Mouse (Mus musculus): ENCODE results near the gene Fbln1. TPM values are rescaled to one million over a fixed set of nuclear protein-coding genes. Genes with fewer than 3 reads are reported as not detected.

The Fbln1 gene
- total RNA-seq, 2 experiments from 2014 or later: 11.4 to 14.4 TPM

DNA sequence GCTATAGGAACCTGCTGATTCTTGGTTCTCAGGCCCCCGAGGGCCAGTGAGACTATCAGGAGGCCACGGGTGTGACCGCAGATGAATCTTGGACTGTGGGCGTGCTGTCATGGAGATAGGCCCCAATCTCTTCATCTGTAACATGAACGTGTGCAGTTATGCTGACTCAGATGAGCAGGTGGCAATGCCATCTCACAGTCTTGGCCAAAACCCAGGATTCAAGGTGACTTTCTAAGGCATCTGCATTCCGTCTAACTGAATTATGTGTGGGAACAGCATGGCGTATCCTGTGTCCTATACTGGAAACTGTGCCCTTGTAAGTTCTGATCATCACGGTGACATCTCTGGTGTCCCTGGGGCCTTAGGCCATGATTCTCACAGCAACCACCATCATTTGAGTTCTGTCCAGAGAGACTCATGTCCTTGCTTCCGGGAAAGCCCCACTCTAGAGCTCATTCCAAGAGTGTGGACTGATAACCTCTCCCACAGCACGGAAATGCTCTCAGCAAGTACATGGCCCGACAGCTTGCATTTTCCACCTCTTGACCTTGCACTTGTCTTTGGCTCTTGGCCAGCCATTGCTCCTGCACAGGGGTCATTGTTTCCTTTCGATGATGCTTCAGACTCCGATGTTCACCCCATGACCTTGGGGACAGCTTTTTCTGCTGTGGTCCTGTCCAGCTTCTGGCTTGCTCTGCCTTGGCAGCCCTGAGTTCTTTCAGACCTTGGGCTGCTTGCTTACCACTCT is 38.8 kb downstream of the Fbln1 start:
- no peak overlapping the region for H3K4me3 ChIP-seq
- no peak for DNase-seq (ENCODE audit: extremely low spot score in 1 of 2, low spot score in 2 of 2)
- intact Hi-C loops (cut with DNase I): no loop called here
- TF ChIP-seq CTCF (IDR thresholded peaks at IDR 0.05): no peak
- no peak overlapping the region for H3K27ac ChIP-seq

- no peak for DNase-seq (ENCODE audit: extremely low spot score in 1 of 2, low spot score in 2 of 2)
- TF ChIP-seq CTCF (IDR thresholded peaks at IDR 0.05): no peak
- no peak overlapping the region for H3K4me3 ChIP-seq
- intact Hi-C loops (cut with DNase I): no loop called here
- H3K27ac ChIP-seq: no peak overlapping the region
These were observed 39.7 kb downstream of the Fbln1 start for GRCm38 (mm10) chr15:85245241-85246010.

GRCm38 (mm10) chr15:85246016-85246415 is 40.3 kb downstream of the Fbln1 start:
- TF ChIP-seq CTCF (IDR thresholded peaks at IDR 0.05): no peak
- Histone ChIP-seq H3K27ac (no peak overlapping the region), H3K4me3 (no peak overlapping the region)
- intact Hi-C loops (cut with DNase I): no loop called here
- no peak for DNase-seq (ENCODE audit: extremely low spot score in 1 of 2, low spot score in 2 of 2)

GRCm38 (mm10) chr15:85246936-85247335 is 41.2 kb downstream of the Fbln1 start:
- Histone ChIP-seq H3K4me3 (no peak overlapping the region), H3K27ac (no peak overlapping the region)
- TF ChIP-seq CTCF (IDR thresholded peaks at IDR 0.05): no peak
- intact Hi-C loops (cut with DNase I): no loop called here
- DNase-seq (ENCODE audit: extremely low spot score in 1 of 2, low spot score in 2 of 2): no peak

GRCm38 (mm10) chr15:85248311-85248710 is 42.6 kb downstream of the Fbln1 start:
- DNase-seq (ENCODE audit: extremely low spot score in 1 of 2, low spot score in 2 of 2): no peak
- intact Hi-C loops (cut with DNase I): no loop called here
- H3K27ac ChIP-seq: no peak overlapping the region
- H3K4me3 ChIP-seq: no peak overlapping the region
- TF ChIP-seq CTCF (IDR thresholded peaks at IDR 0.05): no peak

DNA sequence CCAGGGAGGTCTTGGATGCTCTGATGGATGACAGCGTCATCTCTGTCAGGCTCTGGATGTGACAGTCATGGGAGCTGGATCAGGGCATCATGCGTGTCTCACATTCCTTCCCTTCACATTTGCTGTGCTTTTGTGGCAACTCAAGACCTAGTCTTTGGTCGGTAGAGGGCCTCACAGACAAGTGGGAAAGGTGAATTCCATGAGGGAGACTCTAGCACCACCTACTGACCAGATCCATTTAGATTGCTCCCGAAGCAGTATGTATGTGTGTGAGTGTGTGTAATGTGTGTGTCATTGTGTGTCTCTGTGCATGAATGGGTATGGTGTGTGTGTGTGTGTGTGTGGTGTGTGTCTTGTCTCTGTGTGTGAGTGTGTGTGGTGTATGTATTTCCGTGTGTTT is 43.5 kb downstream of the Fbln1 start:
- intact Hi-C loops (cut with DNase I): loop anchor here (1.0 kb wide), 1 partner anchor 98 kb away; no protein-coding TSS in a partner anchor
- no peak overlapping the region for H3K4me3 ChIP-seq

DNA sequence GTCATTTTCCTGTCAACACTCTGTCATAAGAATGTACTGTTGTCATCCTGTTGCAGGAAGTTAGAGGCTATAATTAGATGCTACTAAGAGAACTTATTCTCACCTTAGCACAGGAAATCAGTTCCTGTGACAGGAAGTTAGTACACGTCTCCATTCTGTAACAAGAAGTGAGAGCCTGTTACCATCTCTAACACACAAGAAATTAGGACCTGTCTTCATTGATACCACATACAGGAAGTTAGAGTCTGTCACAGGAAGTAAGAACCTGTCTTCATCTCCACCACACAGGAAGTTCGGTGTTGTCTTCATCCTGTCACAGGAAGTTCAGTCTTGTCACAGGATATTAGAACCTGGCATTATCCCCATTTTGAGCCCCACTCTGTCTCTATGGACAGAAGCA is 44.7 kb downstream of the Fbln1 start:
- no peak for DNase-seq (ENCODE audit: extremely low spot score in 1 of 2, low spot score in 2 of 2)

More for the DNA sequence above, 43.5 kb downstream of the Fbln1 start:
- DNase-seq (ENCODE audit: extremely low spot score in 1 of 2, low spot score in 2 of 2): peak; percentile 62 to 65
- no peak overlapping the region for H3K27ac ChIP-seq
- peak; percentile 90 for TF ChIP-seq CTCF (IDR thresholded peaks at IDR 0.05)

DNA sequence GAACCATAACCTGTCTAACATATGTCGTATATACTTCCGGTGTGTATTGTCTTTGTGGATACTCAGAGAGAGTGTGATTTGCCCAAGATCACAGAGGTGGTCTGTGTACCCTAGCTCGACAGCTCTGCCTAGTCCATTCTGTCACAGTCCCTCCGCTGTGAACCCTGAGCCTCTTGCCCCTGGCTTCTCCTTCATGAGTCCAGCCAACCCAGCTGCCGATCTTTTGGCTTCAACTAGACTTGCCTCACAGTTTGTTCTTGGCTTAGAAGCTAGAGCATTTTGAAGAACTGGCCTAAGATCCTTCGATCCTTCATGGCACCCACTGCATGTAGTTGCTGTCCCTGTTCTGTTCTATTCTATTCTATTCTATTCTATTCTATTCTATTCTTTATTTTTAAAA is 46.7 kb downstream of the Fbln1 start:
- intact Hi-C loops (cut with DNase I): loop anchor here (10.0 kb wide), 1 partner anchor 622 kb away; the partner anchor contains the start of gene Trmu
- no peak for TF ChIP-seq CTCF (IDR thresholded peaks at IDR 0.05)
- Histone ChIP-seq H3K4me3 (no peak overlapping the region), H3K27ac (no peak overlapping the region)
- DNase-seq (ENCODE audit: extremely low spot score in 1 of 2, low spot score in 2 of 2): no peak

More for the DNA sequence above, 44.7 kb downstream of the Fbln1 start:
- Histone ChIP-seq H3K27ac (no peak overlapping the region), H3K4me3 (no peak overlapping the region)
- TF ChIP-seq CTCF (IDR thresholded peaks at IDR 0.05): no peak
- intact Hi-C loops (cut with DNase I): loop anchor here (10.0 kb wide), 1 partner anchor 624 kb away; the partner anchor contains the start of gene Trmu

DNA sequence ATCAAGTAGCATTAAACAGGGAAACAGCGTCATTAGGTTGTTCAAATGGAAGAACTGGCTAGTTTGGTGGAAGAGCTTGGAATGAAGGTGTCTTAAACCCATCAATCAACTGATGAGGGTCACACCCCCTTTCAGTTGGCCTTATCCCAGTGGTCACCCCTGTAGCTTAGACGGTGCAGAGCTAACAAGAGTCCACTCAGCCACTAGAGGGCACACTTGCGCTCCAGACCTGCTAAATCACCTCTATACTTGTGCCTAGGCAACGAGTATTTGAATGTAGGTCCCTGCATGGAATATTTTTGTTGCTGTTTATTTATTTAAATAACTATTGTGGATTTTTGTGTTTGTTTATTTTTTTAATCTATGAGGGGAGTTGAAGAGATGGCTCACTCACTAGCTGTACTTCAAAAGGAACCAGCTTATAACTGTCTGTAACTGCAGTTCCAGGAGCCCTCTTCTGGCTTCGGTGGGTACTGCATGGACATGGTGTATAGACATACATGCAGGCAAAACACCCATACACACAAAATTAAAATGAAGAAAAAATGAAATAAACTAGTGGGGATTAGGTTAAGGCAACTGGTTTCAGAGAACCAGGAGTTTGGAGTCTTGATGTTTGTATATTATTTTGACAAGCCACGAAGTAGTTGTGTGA is 52.2 kb downstream of the Fbln1 start:
- intact Hi-C loops (cut with DNase I): loop anchor here (10.0 kb wide), 1 partner anchor 617 kb away; the partner anchor contains the start of gene Trmu

DNA sequence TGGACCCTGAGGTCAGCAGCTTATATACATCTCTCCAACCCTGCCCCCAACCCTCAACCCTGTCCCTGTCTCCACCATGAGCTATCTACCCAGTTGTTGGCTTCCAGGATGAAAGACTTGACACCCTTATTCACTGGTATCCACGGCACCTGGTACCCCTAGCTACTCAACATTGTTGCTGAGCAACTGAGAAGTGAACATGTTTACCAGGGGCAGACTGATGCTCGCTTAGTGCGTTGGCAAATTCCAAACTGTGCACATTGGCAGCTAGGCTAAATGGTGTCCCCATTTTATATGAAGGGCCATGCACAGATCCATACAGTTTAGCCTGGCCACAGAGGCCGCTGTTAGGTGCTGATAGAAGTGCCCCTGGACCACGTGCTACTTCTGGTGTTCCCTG is 57.1 kb downstream of the Fbln1 start:
- TF ChIP-seq CTCF (IDR thresholded peaks at IDR 0.05): no peak
- no peak overlapping the region for H3K4me3 ChIP-seq
- no peak for DNase-seq (ENCODE audit: extremely low spot score in 1 of 2, low spot score in 2 of 2)
- no peak overlapping the region for H3K27ac ChIP-seq
- intact Hi-C loops (cut with DNase I): loop anchor here (10.0 kb wide), 1 partner anchor 442 kb away; no protein-coding TSS in a partner anchor

More for the DNA sequence above, 52.2 kb downstream of the Fbln1 start:
- Histone ChIP-seq H3K4me3 (no peak overlapping the region), H3K27ac (no peak overlapping the region)
- TF ChIP-seq CTCF (IDR thresholded peaks at IDR 0.05): peak; percentile 62
- DNase-seq (ENCODE audit: extremely low spot score in 1 of 2, low spot score in 2 of 2): no peak

DNA sequence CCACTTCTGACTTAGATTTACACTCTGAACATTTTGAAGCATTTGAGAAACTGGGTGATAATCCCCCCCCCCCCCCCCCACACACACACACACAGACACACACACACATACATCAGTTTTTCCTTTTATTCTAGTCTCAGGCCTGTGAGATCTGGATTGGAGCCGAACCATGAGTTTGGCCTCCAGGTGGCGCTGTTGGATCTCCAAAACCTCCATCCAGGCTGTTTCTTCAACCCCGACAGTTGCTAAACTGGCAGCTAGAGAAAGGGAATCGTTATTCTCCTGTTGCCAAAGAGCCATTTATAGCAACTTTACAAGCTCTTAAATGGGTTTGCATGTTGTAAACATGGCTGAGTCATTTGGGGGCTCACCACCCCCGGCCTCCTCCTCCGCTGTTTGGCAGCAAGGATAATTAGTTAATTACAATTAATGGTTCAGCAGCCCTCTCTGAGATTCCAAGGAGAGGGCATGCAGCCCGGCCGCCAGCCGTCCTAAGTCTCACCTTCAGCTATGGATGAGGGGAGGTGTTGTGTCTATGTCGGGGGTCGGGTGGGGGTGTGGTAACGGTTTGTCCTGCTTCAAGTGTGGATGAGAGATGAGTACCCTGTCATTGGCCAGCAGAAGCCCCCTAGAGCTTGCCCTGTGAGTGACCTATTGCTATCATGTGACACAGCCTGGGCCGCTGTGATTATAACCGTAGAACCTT is 61.1 kb downstream of the Fbln1 start:
- no peak overlapping the region for H3K4me3 ChIP-seq
- intact Hi-C loops (cut with DNase I): loop anchor here (1.0 to 10.0 kb wide), 4 partner anchors 48 to 438 kb away; no protein-coding TSS in a partner anchor
- peak; percentile 85 to 90 for DNase-seq (ENCODE audit: extremely low spot score in 1 of 2, low spot score in 2 of 2)
- H3K27ac ChIP-seq: no peak overlapping the region
- TF ChIP-seq CTCF (IDR thresholded peaks at IDR 0.05): peak; percentile 77
